Mouse (Mus musculus) liver, adult 2 months (tissue): Measurements from ENCODE around the gene Wwox.

Source experiments
- CTCF ChIP-seq: fragments of 200-500 bp; IDR thresholded peaks from 2 replicates; pipeline ENCODE4 v1.5.1; 2011; ENCODE audit warnings: low read depth, low read length, control low read depth
- POLR2A ChIP-seq: fragments of 200-500 bp; IDR thresholded peaks from 2 replicates; pipeline ENCODE4 v1.6.1; 2011; ENCODE audit warnings: low read length, control low read depth; ENCODE audit not compliant: insufficient read depth; ENCODE audit errors: extremely low read depth

GRCm38 (mm10) chr8:114939338-114939737 is 499.9 kb downstream of the Wwox start:
- TF ChIP-seq POLR2A (no peak), CTCF (no peak)
